Mouse (Mus musculus) naive thymus-derived CD4-positive, alpha-beta T cell, adult 2 months (primary cell): ENCODE data around the gene Arnt.
"Not testable (repeated sequence)": the region's sequence is repeated elsewhere in the genome, so short reads cannot be mapped to it uniquely, and the experiment has no call there.

Source experiments
- DNase-seq: peaks from one replicate; pipeline ENCODE4 v3.0.0-alpha.2; 2011; ENCODE audit warnings: low read depth

Arnt gene

DNA sequence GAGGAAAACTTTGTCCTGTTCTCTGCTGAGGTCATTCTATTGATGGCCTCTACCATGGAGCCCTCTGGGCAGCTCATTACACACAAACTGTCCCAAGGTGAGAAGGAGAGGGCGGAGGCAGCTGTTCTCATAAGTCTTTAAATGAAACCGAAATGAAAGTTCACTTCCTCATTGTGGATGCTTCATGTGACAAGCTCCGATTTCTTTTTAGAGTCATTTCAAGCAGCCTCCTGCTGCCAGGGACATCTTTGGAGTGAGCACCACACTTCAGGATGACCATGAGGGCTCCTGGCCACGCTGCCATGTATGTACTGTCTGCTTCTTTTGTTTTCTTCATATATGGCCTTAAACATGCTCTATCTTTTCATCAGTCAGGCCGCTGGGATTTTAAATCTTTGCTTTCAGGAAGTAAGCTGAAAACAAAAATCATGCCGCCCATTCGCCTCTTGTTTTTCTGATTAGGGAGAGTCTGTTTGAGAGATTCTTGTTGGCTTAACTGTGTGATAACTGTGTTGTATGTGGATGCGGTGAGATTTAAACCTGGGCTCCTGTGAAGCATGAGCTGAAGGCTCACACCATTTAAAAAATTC is 92.5 kb downstream of the Arnt start, which contains the start of gene Ctss:
Ctss (plus strand) TSS at position 165 of the 590 bp plus-strand sequence.
- DNase-seq, result peak; percentile 75

DNA sequence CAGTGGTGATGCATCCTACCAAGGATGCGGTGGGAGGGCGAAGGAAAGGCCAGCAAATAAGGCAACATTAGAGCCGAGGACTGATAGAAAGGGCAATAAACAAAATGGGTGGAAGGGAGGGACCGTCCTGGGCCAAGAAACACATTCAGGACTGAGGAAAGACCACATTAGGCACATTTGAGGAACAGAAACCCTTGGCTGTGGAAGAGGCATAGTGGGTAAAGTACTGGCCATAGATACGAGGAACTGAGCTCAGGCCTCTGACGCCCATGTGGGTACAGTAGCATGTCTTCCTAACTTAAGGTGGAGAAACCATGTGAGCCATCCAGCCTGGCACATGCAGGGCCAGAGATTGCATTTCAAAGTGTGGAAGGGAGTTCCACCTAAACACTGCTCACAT is 95.6 kb downstream of the Arnt start:
- DNase-seq, result no peak

DNA sequence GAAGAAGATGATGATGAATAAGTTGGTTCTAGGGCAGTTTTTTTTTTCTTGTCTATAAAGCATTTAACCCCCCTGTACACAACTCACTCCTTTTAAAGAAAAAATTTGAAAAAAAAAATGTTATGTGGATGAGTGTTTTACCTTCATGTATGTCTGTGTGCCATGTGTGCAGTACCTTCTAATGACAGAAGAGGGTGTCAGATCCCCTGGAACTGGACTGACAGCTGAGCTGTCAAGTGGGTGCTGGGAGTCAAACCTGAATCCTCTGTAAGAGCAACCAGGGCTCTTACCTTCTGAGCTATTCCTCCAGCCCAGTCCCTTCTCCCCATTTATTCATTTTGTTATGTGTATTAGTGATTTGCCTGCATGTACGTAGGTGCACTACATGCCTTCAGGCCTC is 96.8 kb downstream of the Arnt start:
- DNase-seq, result no peak

DNA sequence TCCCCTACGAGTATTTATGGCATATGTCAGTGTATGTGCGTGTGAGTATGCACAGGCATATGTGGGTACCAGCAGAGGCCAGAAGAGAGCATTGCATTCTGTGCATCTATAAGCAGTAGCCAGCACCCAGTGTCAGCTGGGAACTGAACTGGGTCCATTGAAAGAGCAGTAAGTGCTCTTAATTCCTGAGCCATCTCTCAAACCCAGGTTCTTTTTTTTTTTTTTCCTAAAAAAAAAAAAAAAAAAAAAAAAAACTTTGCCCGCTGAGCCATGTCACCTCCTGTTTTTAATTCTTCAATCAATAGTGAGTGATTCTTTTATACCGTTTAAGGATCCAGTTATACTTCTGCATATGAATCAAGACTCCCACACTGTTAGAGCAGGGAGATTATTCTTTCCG is 99.2 kb downstream of the Arnt start:
- DNase-seq, result no peak

DNA sequence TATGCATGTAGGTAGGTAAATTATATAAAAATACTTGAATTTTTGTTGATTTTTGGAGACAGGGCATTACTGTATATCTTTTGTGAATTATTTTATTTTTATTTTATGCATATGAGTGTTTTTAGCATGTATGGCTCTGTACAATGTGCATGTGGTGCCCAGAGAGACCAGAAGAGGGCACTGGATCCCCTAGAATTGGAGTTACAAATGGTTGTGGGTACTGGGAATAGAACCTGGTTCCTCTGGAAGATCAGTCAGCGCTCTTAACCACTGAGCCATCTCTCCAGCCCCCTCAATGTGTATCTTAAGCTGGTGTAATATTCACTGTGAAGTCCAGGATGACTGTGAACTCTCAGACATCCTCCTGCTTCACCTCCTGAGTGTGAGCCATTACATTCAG is 100.7 kb downstream of the Arnt start:
- DNase-seq, result no peak

DNA sequence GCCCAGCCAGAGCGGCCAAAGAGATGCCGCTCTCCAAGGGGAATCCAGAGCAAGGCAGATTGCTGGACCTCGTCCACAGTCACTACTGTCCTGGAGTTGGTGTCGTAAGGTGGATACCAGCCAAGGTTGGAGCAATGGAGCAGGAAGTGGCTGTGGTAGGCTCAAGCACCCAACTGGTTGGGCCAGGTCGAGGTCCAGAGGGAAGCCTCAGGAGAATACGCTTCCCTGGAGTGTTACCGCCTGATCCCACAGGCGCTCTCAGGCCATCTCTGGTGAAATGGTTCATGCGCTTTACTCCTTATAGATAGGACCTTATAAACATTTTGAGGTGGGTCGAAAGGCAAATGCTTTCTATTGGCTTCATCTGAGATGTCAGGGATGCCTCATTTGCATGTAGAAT is 104.7 kb downstream of the Arnt start:
- DNase-seq, result no peak

DNA sequence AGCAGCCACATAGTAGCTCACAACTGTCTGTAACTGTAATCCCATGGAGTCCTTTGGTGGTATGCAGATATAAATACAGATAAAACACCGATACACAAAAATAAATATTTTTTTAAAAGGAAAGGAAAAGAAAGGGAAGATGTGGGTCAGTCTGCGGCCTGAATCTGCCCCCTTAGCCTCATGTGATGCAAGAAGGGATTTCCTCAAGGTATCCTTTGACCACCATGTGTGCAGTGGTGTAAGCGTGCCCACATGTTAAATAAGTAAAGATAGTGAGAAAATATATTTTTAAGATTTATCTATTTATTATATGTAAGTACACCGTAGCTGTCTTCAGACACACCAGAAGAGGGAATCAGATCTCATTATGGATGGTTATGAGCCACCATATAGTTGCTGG is 105.6 kb downstream of the Arnt start:
- DNase-seq, result no peak

DNA sequence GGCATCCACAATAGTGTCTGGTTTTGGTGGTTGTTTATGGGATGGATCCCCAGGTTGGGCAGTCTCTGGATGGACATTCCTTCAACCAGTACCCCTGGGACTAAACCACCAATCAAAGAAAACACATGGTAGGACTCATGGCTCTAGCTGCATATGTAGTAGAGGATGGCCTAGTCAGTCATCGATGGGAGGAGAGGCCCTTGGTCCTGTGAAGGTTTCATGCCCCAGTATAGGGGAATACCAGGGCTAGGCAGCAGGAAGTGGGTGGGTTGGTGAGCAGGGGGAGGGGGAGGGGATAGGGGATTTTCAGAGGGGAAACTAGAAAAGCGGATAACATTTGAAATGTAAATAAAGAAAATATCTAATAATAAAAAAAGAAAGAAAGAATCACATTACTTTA is 107.0 kb downstream of the Arnt start:
- DNase-seq, result not testable (repeated sequence)

DNA sequence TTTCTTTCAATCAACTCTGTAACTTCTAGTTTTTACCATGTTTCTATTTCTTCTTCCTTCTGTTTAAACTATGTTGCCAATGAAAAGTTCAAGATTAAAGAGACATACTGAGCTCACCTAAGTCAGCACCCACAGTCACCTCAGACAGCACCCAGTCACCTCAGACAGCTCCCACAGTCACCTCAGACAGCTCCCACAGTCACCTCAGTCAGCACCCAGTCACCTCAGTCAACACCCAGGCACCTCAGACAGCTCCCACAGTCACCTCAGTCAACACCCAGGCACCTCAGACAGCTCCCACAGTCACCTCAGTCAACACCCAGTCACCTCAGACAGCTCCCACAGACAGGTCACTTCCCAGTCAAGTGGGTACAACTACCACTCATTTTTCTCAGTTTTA is 108.0 kb downstream of the Arnt start:
- no peak for DNase-seq

DNA sequence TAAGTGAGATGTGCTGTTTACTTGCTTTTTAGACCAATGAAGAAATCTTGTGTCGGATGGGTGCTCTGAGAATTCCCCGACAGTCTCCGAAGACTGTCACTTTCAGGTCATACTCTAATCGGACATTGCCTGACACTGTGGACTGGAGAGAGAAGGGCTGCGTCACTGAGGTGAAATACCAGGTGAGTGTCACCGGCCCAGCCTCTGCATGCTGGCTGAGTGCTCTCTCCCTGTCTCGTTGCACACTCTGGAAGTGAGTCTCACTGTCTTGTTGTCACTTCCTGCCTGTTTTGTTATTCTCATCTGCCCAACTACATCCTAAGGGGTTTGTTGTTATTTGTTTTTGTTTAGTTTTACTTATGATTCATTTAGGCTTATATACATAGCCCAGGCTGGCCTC is 108.8 kb downstream of the Arnt start:
- DNase-seq, result no peak
